Mouse (Mus musculus): ENCODE data around the gene Mterf1b. TPM values are rescaled to one million over a fixed set of nuclear protein-coding genes. Genes with fewer than 3 reads are reported as not detected.

Mterf1b gene
- polyA plus RNA-seq, 1 experiment from 2014 or later = 2.9 TPM

Other genes starting within 250 kb of the Mterf1b start
- gene Cyp51, start 87.6 kb upstream of the Mterf1b start, polyA plus RNA-seq (2016; fragmentation: Nextera tagmentation; extraction: Ambion mirVana) = 137 and 149 TPM in 2 replicates